Mouse (Mus musculus): Measurements from ENCODE around the gene Tmem97. TPM values are rescaled to one million over a fixed set of nuclear protein-coding genes. Genes with fewer than 3 reads are reported as not detected.
"Not testable (repeated sequence)": the region's sequence is repeated elsewhere in the genome, so short reads cannot be mapped to it uniquely, and the experiment has no call there.

Gene Tmem97
- polyA plus RNA-seq, 1 experiment, result 28.5 TPM

DNA sequence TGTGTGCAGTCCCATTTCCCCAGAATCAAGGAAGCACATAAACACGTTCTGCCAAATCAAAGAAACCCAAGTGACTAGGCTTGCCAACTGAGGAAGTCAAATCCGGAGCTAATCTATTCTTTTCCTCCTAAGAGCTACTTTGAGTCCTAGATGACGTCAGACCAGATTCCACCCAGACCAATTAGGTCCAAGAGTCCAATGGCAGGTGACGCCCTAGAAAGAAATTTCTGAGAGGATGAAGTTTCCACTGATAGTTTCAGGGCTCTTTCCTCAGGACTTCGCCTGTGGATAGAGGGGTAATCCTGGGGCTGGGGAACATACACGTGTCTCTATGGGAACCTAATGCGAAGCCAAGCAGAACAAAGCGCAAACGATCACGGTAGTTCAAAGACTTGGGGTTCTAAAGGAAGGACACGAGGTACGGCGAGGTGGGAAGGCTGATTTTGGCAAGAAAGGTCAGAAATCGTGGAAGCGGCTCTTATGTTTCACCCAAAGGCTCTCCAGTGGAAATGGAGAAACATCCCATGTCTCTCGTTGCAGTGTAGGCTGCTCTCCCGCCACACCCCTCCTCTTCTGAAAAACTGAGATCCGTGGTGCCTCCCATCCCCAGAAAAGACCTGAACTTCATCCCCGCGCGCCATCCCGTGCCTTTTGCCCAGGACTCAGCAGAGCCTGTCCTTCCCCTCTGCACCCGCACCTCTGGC is 15.0 kb downstream of the Tmem97 start:
- Histone ChIP-seq H3K4me1 (ENCODE audit: control insufficient read depth, insufficient read depth, low read length) (peaks cover 10% of the 10 kb centered on the region), H3K4me3 (ENCODE audit: insufficient read depth, low read length) (peak overlapping the region; percentile 78), H3K27ac (ENCODE audit: insufficient read depth, low read depth, low read length) (peak overlapping the region; percentile 73)
- TF ChIP-seq POLR2A (IDR thresholded peaks at IDR 0.05; ENCODE audit: borderline replicate concordance, low read depth, low read length), result no peak
- no peak for TF ChIP-seq CTCF (IDR thresholded peaks at IDR 0.05; ENCODE audit: low read depth, low read length)

DNA sequence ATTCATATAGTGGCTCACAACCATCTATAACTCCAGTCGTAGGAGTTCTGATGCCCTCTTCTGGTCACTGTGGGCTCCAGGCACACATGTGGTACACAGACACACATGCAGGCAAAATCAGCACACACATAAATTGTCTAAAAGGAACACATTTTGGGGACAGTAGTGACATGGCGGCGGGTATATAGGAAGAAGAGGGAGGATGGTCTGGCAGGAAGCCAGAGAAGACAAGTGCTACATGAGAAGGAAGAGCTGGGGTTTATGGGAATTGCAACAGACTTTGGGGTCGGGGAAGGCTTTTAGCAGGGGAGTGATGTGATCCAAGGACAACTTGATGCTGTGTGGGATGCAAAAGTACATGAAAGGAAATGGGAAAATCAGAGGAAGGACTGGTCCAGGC is 16.1 kb downstream of the Tmem97 start:
- Histone ChIP-seq H3K27ac (ENCODE audit: insufficient read depth, low read depth, low read length) (peak overlapping the region; percentile 53), H3K4me1 (ENCODE audit: control insufficient read depth, insufficient read depth, low read length) (peaks cover 10% of the 10 kb centered on the region), H3K4me3 (ENCODE audit: insufficient read depth, low read length) (peak overlapping the region; percentile 78)
- TF ChIP-seq CTCF (IDR thresholded peaks at IDR 0.05; ENCODE audit: low read depth, low read length), result no peak
- TF ChIP-seq POLR2A (IDR thresholded peaks at IDR 0.05; ENCODE audit: borderline replicate concordance, low read depth, low read length), result no peak

DNA sequence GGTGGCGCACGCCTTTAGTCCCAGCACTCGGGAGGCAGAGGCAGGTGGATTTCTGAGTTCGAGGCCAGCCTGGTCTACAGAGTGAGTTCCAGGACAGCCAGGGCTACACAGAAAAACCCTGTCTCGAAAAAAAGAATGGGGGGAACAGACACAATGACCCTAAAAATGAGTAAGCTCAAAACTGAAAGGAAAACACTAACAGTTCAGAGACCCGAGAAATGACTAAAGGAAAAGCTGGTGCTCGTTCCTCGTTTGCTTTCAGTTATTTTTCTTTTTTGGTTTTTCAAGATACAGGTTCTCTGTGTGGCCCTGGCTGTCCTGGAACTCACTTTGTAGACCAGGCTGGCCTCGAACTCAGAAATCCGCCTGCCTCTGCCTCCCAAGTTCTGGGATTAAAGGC is 19.1 kb downstream of the Tmem97 start:
- H3K27ac ChIP-seq (ENCODE audit: insufficient read depth, low read depth, low read length); H3K4me3 ChIP-seq (ENCODE audit: insufficient read depth, low read length); H3K4me1 ChIP-seq (ENCODE audit: control insufficient read depth, insufficient read depth, low read length): not testable (repeated sequence)

DNA sequence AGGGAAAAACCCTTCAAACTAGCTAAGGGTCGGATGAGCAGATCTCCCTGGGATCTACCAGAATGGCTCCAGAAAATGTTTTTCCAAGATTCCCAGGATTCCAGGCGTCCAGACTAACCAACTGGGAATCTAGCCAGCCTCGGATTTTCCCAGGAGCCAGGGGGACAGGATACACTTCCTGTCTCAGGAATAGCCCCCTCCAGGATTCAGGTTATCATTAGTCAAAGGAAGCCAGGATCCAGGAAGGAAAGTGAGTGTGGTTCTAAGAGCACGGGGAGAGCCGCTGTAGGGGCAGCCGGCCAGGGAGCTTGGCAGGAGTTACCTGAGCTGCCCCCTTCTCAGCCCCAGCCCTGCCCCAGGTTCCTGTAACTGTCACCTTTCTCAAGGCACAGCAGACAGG is 19.5 kb downstream of the Tmem97 start:
- Histone ChIP-seq H3K27ac (ENCODE audit: insufficient read depth, low read depth, low read length) (no peak overlapping the region), H3K4me1 (ENCODE audit: control insufficient read depth, insufficient read depth, low read length) (peaks cover 7% of the 10 kb centered on the region), H3K4me3 (ENCODE audit: insufficient read depth, low read length) (no peak overlapping the region)
- no peak for TF ChIP-seq CTCF (IDR thresholded peaks at IDR 0.05; ENCODE audit: low read depth, low read length)
- no peak for TF ChIP-seq POLR2A (IDR thresholded peaks at IDR 0.05; ENCODE audit: borderline replicate concordance, low read depth, low read length)

DNA sequence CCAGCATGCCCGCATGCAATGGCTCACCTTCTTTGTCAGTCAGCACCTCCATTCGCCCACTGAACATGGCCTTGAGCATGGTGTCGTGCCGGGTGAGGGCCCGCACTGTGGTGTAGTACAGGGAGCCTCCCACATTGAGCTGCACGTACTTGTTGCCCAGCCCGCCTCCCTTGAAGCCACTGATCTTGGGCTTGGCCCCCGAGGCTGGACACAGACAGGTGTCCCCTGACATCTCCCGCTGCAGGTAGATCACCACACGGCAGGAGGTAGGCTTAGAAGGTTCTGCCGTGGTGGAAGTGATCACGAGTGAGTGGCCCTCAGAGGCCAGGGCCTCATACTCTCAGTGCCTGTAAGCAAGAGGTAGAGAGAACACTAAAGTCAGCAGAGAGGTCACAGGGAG is 20.6 kb downstream of the Tmem97 start:
- Histone ChIP-seq H3K27ac (ENCODE audit: insufficient read depth, low read depth, low read length) (no peak overlapping the region), H3K4me3 (ENCODE audit: insufficient read depth, low read length) (no peak overlapping the region), H3K4me1 (ENCODE audit: control insufficient read depth, insufficient read depth, low read length) (peaks cover 10% of the 10 kb centered on the region)
- TF ChIP-seq POLR2A (IDR thresholded peaks at IDR 0.05; ENCODE audit: borderline replicate concordance, low read depth, low read length), result no peak
- TF ChIP-seq CTCF (IDR thresholded peaks at IDR 0.05; ENCODE audit: low read depth, low read length), result no peak

DNA sequence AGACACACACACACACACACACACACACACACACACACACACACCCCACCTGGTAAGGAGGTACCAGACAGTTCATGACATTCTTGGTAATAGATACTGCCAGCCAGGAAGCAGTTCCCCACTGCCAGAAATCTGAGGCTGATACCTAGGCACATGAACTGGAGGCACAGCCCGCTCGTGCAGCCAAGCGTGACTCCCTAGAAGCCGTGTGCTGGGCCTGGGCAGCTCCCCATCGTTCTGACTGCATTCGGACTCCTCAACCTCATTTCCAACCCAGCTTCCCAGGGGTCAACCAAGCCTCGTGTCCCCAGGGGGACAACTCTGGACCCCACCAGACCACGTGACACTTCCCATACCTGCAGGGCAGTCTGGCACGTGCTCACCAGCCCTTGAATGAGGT is 21.9 kb downstream of the Tmem97 start:
- Histone ChIP-seq H3K27ac (ENCODE audit: insufficient read depth, low read depth, low read length) (no peak overlapping the region), H3K4me1 (ENCODE audit: control insufficient read depth, insufficient read depth, low read length) (peaks cover 10% of the 10 kb centered on the region), H3K4me3 (ENCODE audit: insufficient read depth, low read length) (no peak overlapping the region)
- TF ChIP-seq CTCF (IDR thresholded peaks at IDR 0.05; ENCODE audit: low read depth, low read length) (no peak), POLR2A (IDR thresholded peaks at IDR 0.05; ENCODE audit: borderline replicate concordance, low read depth, low read length) (no peak)

DNA sequence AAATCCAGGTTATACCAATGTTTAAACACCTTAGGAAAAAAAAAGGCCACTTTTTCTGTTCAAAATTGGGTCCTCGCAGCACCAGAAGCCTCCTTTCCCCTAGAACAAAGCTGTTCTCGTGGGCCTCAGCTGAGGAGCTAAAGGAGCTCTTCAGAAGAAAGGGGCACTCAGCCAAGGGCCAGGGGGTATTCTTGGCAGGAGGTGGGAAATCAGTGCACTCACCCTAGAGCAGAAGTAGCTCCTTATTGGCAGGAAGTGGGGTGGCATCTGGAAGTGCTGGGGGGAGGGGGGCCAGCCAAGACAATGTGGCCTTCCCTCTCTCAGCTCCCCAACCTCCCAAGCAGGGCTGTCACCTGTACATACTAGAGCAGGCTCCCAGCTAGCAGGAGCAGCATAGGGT is 25.7 kb downstream of the Tmem97 start:
- Histone ChIP-seq H3K27ac (ENCODE audit: insufficient read depth, low read depth, low read length) (no peak overlapping the region), H3K4me3 (ENCODE audit: insufficient read depth, low read length) (no peak overlapping the region), H3K4me1 (ENCODE audit: control insufficient read depth, insufficient read depth, low read length) (peaks cover 6% of the 10 kb centered on the region; the same call in 1 of the 2 replicates)
- TF ChIP-seq CTCF (IDR thresholded peaks at IDR 0.05; ENCODE audit: low read depth, low read length), result no peak
- TF ChIP-seq POLR2A (IDR thresholded peaks at IDR 0.05; ENCODE audit: borderline replicate concordance, low read depth, low read length), result no peak

DNA sequence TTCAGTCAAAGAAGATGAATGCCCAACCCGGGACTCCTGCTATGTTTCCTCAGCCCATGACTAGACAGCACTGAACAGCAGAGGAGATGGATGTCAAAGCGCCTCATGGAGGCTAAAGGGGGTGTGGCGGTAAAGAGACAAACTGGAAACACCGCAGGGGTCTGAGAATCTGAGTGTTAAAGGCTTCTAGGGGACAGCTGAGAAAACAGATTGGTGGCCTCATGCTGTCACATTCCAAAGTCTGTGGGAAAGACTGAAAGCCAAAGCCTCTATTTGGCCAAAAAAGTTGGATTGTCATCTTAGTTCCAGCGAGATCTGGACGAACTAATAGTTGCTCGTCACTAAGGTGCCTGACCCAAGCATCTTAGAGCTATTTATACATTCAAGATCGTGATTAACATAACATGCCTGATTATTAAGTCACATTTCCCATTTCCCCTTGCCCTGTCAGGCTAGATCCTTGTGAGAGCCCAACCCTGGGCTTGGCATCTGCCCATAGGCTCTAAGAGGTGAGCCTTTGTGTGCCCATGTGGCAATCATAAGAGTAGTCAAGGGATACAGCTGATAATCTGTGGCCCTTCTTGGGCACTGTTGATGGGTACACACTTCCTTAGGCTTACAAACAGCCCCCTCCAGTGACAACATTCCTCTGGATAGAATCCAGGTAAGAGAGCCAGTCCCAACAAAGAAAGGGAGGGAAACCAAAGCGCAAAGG is 27.2 kb downstream of the Tmem97 start:
- H3K27ac ChIP-seq (ENCODE audit: insufficient read depth, low read depth, low read length), result no peak overlapping the region
- TF ChIP-seq POLR2A (IDR thresholded peaks at IDR 0.05; ENCODE audit: borderline replicate concordance, low read depth, low read length), result no peak
- H3K4me1 ChIP-seq (ENCODE audit: control insufficient read depth, insufficient read depth, low read length), result peaks cover 6% of the 10 kb centered on the region; the same call in 1 of the 2 replicates
- H3K4me3 ChIP-seq (ENCODE audit: insufficient read depth, low read length), result no peak overlapping the region

DNA sequence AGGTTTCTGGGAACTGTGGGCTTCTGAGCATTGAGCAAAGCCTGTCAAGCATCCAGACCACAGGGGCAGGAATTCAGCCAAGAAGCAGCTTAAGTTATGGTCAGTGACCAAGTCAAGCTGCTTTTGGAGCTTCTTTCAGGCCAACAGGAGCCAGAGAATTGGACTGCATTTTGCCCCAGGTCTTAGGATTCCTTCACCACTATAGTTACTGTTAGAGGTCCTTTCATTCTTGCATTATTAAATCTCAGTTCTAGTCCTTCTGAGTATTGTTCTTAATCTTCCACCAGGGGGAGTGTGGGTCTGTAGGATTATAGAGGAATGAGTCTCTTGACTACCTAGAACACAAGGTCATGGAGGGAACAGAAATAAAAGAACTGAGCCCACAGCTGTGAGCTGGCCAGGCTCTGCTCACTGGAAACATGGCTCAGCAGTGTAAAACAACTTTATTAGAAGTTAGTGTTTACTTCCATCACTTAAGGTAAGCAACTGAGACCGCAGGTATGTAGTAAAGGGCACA is 28.0 kb downstream of the Tmem97 start:
- Histone ChIP-seq H3K4me1 (ENCODE audit: control insufficient read depth, insufficient read depth, low read length) (peaks cover 6% of the 10 kb centered on the region; the same call in 1 of the 2 replicates), H3K4me3 (ENCODE audit: insufficient read depth, low read length) (no peak overlapping the region), H3K27ac (ENCODE audit: insufficient read depth, low read depth, low read length) (no peak overlapping the region)
- TF ChIP-seq POLR2A (IDR thresholded peaks at IDR 0.05; ENCODE audit: borderline replicate concordance, low read depth, low read length), result no peak
- TF ChIP-seq CTCF (IDR thresholded peaks at IDR 0.05; ENCODE audit: low read depth, low read length), result no peak

DNA sequence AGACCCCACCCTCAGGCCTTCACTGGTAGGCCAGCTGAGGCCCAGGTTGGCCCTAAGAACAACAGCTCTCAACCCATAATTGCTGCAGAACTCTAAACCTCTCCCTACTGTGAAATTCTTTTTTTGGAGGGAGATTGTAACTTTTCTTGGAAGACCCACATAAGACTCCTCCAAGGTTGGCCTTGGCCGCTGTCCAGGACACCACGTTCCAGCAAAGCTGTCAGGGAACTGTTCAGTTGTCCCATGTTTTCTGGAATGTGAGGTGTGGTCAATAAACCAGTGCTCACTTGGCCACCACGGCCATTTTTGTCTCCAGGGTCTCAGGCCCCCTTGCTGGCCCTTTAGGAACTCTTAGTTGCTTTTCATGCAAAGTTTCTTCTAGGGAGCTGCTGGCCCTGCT is 28.7 kb downstream of the Tmem97 start:
- TF ChIP-seq POLR2A (IDR thresholded peaks at IDR 0.05; ENCODE audit: borderline replicate concordance, low read depth, low read length) (no peak), CTCF (IDR thresholded peaks at IDR 0.05; ENCODE audit: low read depth, low read length) (no peak)
- H3K4me1 ChIP-seq (ENCODE audit: control insufficient read depth, insufficient read depth, low read length), result peaks cover 6% of the 10 kb centered on the region; the same call in 1 of the 2 replicates
- no peak overlapping the region for H3K4me3 ChIP-seq (ENCODE audit: insufficient read depth, low read length)
- H3K27ac ChIP-seq (ENCODE audit: insufficient read depth, low read depth, low read length), result no peak overlapping the region

Measured in bone marrow macrophage, adult 2 months (primary cell).